Mouse (Mus musculus) hindbrain, embryonic 16.5 days (tissue): ENCODE data around the gene Rabep1. TPM values are rescaled to one million over a fixed set of nuclear protein-coding genes. Genes with fewer than 3 reads are reported as not detected.

ENCODE experiments used
- ATAC-seq: fragments of 200-750 bp; cut with Nextera tagmentation; 2 replicates; pipeline ENCODE4 v1.8.0; 2017; ENCODE audit warnings: moderate TSS enrichment, moderate library complexity
- H3K27ac ChIP-seq: fragments of 300-500 bp; sonication (generic); 2 replicates; pipeline ENCODE4 v1.5.1; 2014; ENCODE audit warnings: low read depth, mild to moderate bottlenecking, control low read depth, low read length, moderate library complexity
- H3K27me3 ChIP-seq: fragments of 300-500 bp; sonication (generic); replicated peaks from 2 replicates; pipeline ENCODE4 v1.6.1; 2014; ENCODE audit warnings: low read length; ENCODE audit not compliant: control insufficient read depth, insufficient read depth
- H3K36me3 ChIP-seq: fragments of 300-500 bp; sonication (generic); 2 replicates; pipeline ENCODE4 v1.6.1; 2014; ENCODE audit warnings: mild to moderate bottlenecking, low read length, moderate library complexity, mixed read lengths; ENCODE audit not compliant: control insufficient read depth, insufficient read depth
- H3K4me1 ChIP-seq: fragments of 300-500 bp; sonication (generic); 2 replicates; pipeline ENCODE4 v1.6.1; 2014; ENCODE audit warnings: low read depth, low read length; ENCODE audit not compliant: control insufficient read depth, insufficient read depth
- H3K4me2 ChIP-seq: fragments of 300-500 bp; sonication (generic); 2 replicates; pipeline ENCODE4 v1.6.1; 2014; ENCODE audit warnings: mild to moderate bottlenecking, low read length, control low read depth, moderate library complexity
- H3K4me3 ChIP-seq: fragments of 300-500 bp; sonication (generic); 2 replicates; pipeline ENCODE4 v1.5.1; 2014; ENCODE audit warnings: mild to moderate bottlenecking, low read length, control low read depth, moderate library complexity
- H3K9ac ChIP-seq: fragments of 300-500 bp; sonication (generic); 2 replicates; pipeline ENCODE4 v1.6.1; 2014; ENCODE audit warnings: low read depth, mild to moderate bottlenecking, control low read depth, low read length, moderate library complexity
- H3K9me3 ChIP-seq: fragments of 300-500 bp; sonication (generic); 2 replicates; pipeline ENCODE4 v1.6.1; 2014; ENCODE audit warnings: mild to moderate bottlenecking, low read length, moderate library complexity; ENCODE audit not compliant: control insufficient read depth
- WGBS: fragments of 180-500 bp; shearing (Covaris S2); extraction: QIAGEN DNeasy Blood & Tissue Kit; methylation state at CpG from one replicate; pipeline ENCODE4 v1.1.7; 2014; 5-methylcytosine and 5-hydroxymethylcytosine counted together
- polyA plus RNA-seq: library from polyadenylated mRNA; unstranded; fragments of >200 nt; fragmentation: Nextera tagmentation; extraction: Ambion mirVana; gene quantifications from 2 replicates; pipeline ENCODE4 v1.2.1, GENCODE M21; 2015

Gene Rabep1
- polyA plus RNA-seq, 1 experiment from 2014 or later, result 88.1 TPM

GRCm38 (mm10) chr11:70972586-70972985 is 128.0 kb downstream of the Rabep1 start:
- no peaks in the 10 kb centered on the region for H3K9me3 ChIP-seq
- no peaks in the 10 kb centered on the region for H3K27me3 ChIP-seq
- H3K4me2 ChIP-seq, result no peak overlapping the region
- H3K36me3 ChIP-seq, result peaks cover 15% of the 10 kb centered on the region
- WGBS, result 76% methylated on average over 1 of the region's 1 CpGs
- H3K27ac ChIP-seq, result no peak overlapping the region
- H3K9ac ChIP-seq, result no peak overlapping the region
- peaks cover 15% of the 10 kb centered on the region for H3K4me1 ChIP-seq
- no peak overlapping the region for H3K4me3 ChIP-seq
- ATAC-seq, result no peak

GRCm38 (mm10) chr11:70973947-70974346 is 129.4 kb downstream of the Rabep1 start:
- no peaks in the 10 kb centered on the region for H3K27me3 ChIP-seq
- no peaks in the 10 kb centered on the region for H3K9me3 ChIP-seq
- no peak for ATAC-seq
- peaks cover 18% of the 10 kb centered on the region for H3K36me3 ChIP-seq
- no peak overlapping the region for H3K27ac ChIP-seq
- H3K4me1 ChIP-seq, result peaks cover 6% of the 10 kb centered on the region
- H3K4me3 ChIP-seq, result no peak overlapping the region
- no peak overlapping the region for H3K4me2 ChIP-seq
- WGBS, result 67% methylated on average over 4 of the region's 4 CpGs
- H3K9ac ChIP-seq, result no peak overlapping the region

GRCm38 (mm10) chr11:70975193-70975592 is 130.6 kb downstream of the Rabep1 start:
- ATAC-seq, result no peak
- H3K9ac ChIP-seq, result no peak overlapping the region
- H3K36me3 ChIP-seq, result peaks cover 24% of the 10 kb centered on the region

GRCm38 (mm10) chr11:70977293-70977692 is 132.7 kb downstream of the Rabep1 start:
- no peaks in the 10 kb centered on the region for H3K9me3 ChIP-seq
- WGBS, result 93% methylated on average over 6 of the region's 6 CpGs
- H3K36me3 ChIP-seq, result peaks cover 31% of the 10 kb centered on the region
- H3K9ac ChIP-seq, result no peak overlapping the region
- no peak overlapping the region for H3K27ac ChIP-seq
- H3K27me3 ChIP-seq, result no peaks in the 10 kb centered on the region
- ATAC-seq, result no peak
- H3K4me1 ChIP-seq, result peaks cover 12% of the 10 kb centered on the region
- H3K4me2 ChIP-seq, result no peak overlapping the region
- no peak overlapping the region for H3K4me3 ChIP-seq

More at GRCm38 (mm10) chr11:70975193-70975592, 130.6 kb downstream of the Rabep1 start:
- H3K4me3 ChIP-seq, result no peak overlapping the region
- 82% methylated on average over 2 of the region's 2 CpGs for WGBS
- no peak overlapping the region for H3K4me2 ChIP-seq
- no peaks in the 10 kb centered on the region for H3K9me3 ChIP-seq
- H3K27ac ChIP-seq, result no peak overlapping the region
- no peaks in the 10 kb centered on the region for H3K27me3 ChIP-seq
- peaks cover 4% of the 10 kb centered on the region for H3K4me1 ChIP-seq

GRCm38 (mm10) chr11:70980232-70980631 is 135.7 kb downstream of the Rabep1 start:
- WGBS, result 89% methylated on average over 6 of the region's 6 CpGs
- H3K9me3 ChIP-seq, result no peaks in the 10 kb centered on the region
- H3K9ac ChIP-seq, result no peak overlapping the region
- H3K27ac ChIP-seq, result no peak overlapping the region
- H3K4me1 ChIP-seq, result peaks cover 14% of the 10 kb centered on the region
- no peak for ATAC-seq
- peaks cover 26% of the 10 kb centered on the region for H3K36me3 ChIP-seq
- no peak overlapping the region for H3K4me3 ChIP-seq
- H3K4me2 ChIP-seq, result no peak overlapping the region
- no peaks in the 10 kb centered on the region for H3K27me3 ChIP-seq

- ATAC-seq, result no peak
- H3K4me2 ChIP-seq, result no peak overlapping the region
- no peak overlapping the region for H3K27ac ChIP-seq
- H3K36me3 ChIP-seq, result peaks cover 22% of the 10 kb centered on the region
- H3K9ac ChIP-seq, result no peak overlapping the region
- 96% methylated on average over 14 of the region's 14 CpGs for WGBS
- H3K4me1 ChIP-seq, result peaks cover 14% of the 10 kb centered on the region
- H3K4me3 ChIP-seq, result no peak overlapping the region
- H3K27me3 ChIP-seq, result no peaks in the 10 kb centered on the region
- H3K9me3 ChIP-seq, result no peaks in the 10 kb centered on the region
Observed at GRCm38 (mm10) chr11:70980751-70981510, 136.4 kb downstream of the Rabep1 start.

GRCm38 (mm10) chr11:70982030-70982429 is 137.5 kb downstream of the Rabep1 start:
- Histone ChIP-seq H3K4me3 (peak overlapping the region; percentile 78), H3K27me3 (no peaks in the 10 kb centered on the region), H3K36me3 (peaks cover 29% of the 10 kb centered on the region), H3K4me1 (peaks cover 14% of the 10 kb centered on the region), H3K4me2 (peak overlapping the region; percentile 80), H3K9ac (peak overlapping the region; percentile 88), H3K9me3 (no peaks in the 10 kb centered on the region), H3K27ac (no peak overlapping the region)
- no peak for ATAC-seq
- WGBS, result 10% methylated on average over 12 of the region's 12 CpGs

- peak; percentile 96 for ATAC-seq
- Histone ChIP-seq H3K9ac (peak within 1 kb of the TSS; percentile 88), H3K4me1 (peaks cover 14% of the 10 kb centered on the region), H3K9me3 (no peaks in the 10 kb centered on the region), H3K36me3 (peaks cover 27% of the 10 kb centered on the region), H3K4me2 (peak within 1 kb of the TSS; percentile 80), H3K27me3 (no peaks in the 10 kb centered on the region), H3K4me3 (peak within 1 kb of the TSS; percentile 78), H3K27ac (peak within 1 kb of the TSS; percentile 73)
- WGBS, result under 1% methylated on average over 60 of the region's 64 CpGs
Observed at GRCm38 (mm10) chr11:70982557-70983228, 138.1 kb downstream of the Rabep1 start, which contains the start of gene C1qbp. C1qbp (minus strand) TSS chr11:70983026.
